Mouse (Mus musculus) lung, adult 2 months (tissue): Measurements from ENCODE around the gene Cacna1c. TPM values are rescaled to one million over a fixed set of nuclear protein-coding genes. Genes with fewer than 3 reads are reported as not detected.

ENCODE experiments used
- DNase-seq: peaks from one replicate; pipeline ENCODE4 v3.0.0; 2022
- H3K4me1 ChIP-seq: fragments of 200-500 bp; 2 replicates; pipeline ENCODE4 v1.6.1; 2011; ENCODE audit warnings: low read length; ENCODE audit not compliant: control insufficient read depth, insufficient read depth
- H3K4me3 ChIP-seq: fragments of 200-500 bp; replicated peaks from 2 replicates; pipeline ENCODE3; 2011; ENCODE audit warnings: low read depth, mild to moderate bottlenecking, control low read depth, low read length; ENCODE audit errors: extremely low read depth
- CTCF ChIP-seq: fragments of 200-500 bp; IDR thresholded peaks from 2 replicates; pipeline ENCODE4 v1.5.1; 2011; ENCODE audit warnings: mild to moderate bottlenecking, low read length, control low read depth; ENCODE audit not compliant: insufficient read depth
- POLR2A ChIP-seq: fragments of 200-500 bp; IDR thresholded peaks from 2 replicates; pipeline ENCODE4 v1.6.1; 2011; ENCODE audit warnings: low read depth, mild to moderate bottlenecking, control low read depth, low read length, borderline replicate concordance; ENCODE audit errors: extremely low read depth
- WGBS: fragments of 180-500 bp; shearing (Covaris S2); methylation state at CpG from one replicate; pipeline ENCODE4 v1.1.7; 2018; 5-methylcytosine and 5-hydroxymethylcytosine counted together
- polyA plus RNA-seq: library from polyadenylated mRNA; depleted of rRNA; stranded (reverse); fragments of >200 nt; gene quantifications from 2 replicates; pipeline ENCODE4 v1.2.3, GENCODE M21; 2012

Cacna1c gene
- polyA plus RNA-seq, 1 experiment, result 16.3 TPM

GRCm38 (mm10) chr6:118992391-118992790, 203.8 kb downstream of the Cacna1c start:
- no peak for DNase-seq

GRCm38 (mm10) chr6:118989999-118990776, 206.0 kb downstream of the Cacna1c start:
- 85% methylated on average over 9 of the region's 9 CpGs for WGBS
- no peak for TF ChIP-seq CTCF
- TF ChIP-seq POLR2A, result no peak

More at GRCm38 (mm10) chr6:118992391-118992790, 203.8 kb downstream of the Cacna1c start:
- Histone ChIP-seq H3K4me3 (no peak overlapping the region), H3K4me1 (peaks cover 3% of the 10 kb centered on the region)
- TF ChIP-seq CTCF (no peak), POLR2A (no peak)
- WGBS, result 66% methylated on average over 6 of the region's 6 CpGs

GRCm38 (mm10) chr6:118984181-118984901, 211.9 kb downstream of the Cacna1c start:
- WGBS, result 34% methylated on average over 11 of the region's 11 CpGs
- no peak for DNase-seq
- Histone ChIP-seq H3K4me3 (no peak overlapping the region), H3K4me1 (peaks cover 7% of the 10 kb centered on the region)
- no peak for TF ChIP-seq POLR2A
- no peak for TF ChIP-seq CTCF

More at GRCm38 (mm10) chr6:118989999-118990776, 206.0 kb downstream of the Cacna1c start:
- DNase-seq, result no peak
- Histone ChIP-seq H3K4me1 (peaks cover 3% of the 10 kb centered on the region), H3K4me3 (no peak overlapping the region)

- 75% methylated on average over 8 of the region's 8 CpGs for WGBS
Observed at GRCm38 (mm10) chr6:118983471-118984040, 212.7 kb downstream of the Cacna1c start.

GRCm38 (mm10) chr6:118980265-118980664, 216.0 kb downstream of the Cacna1c start:
- no peak for DNase-seq
- 64% methylated on average over 12 of the region's 12 CpGs for WGBS
- Histone ChIP-seq H3K4me1 (peaks cover 10% of the 10 kb centered on the region), H3K4me3 (no peak overlapping the region)
- TF ChIP-seq CTCF, result no peak
- TF ChIP-seq POLR2A, result no peak

More at GRCm38 (mm10) chr6:118983471-118984040, 212.7 kb downstream of the Cacna1c start:
- Histone ChIP-seq H3K4me1 (peaks cover 7% of the 10 kb centered on the region), H3K4me3 (no peak overlapping the region)
- no peak for TF ChIP-seq POLR2A
- no peak for TF ChIP-seq CTCF
- no peak for DNase-seq

GRCm38 (mm10) chr6:118977443-118978271, 218.6 kb downstream of the Cacna1c start:
- Histone ChIP-seq H3K4me3 (no peak overlapping the region), H3K4me1 (0 out of 2 replicates have a peak, but pooled peaks cover 3% of the 10 kb centered on the region)
- 36% methylated on average over 10 of the region's 10 CpGs for WGBS
- TF ChIP-seq POLR2A (no peak), CTCF (no peak)
- DNase-seq, result no peak

GRCm38 (mm10) chr6:118976617-118977016, 219.6 kb downstream of the Cacna1c start:
- no peak for TF ChIP-seq CTCF
- no peak for TF ChIP-seq POLR2A
- WGBS, result 87% methylated on average over 14 of the region's 14 CpGs
- no peak for DNase-seq
- Histone ChIP-seq H3K4me1 (0 out of 2 replicates have a peak, but pooled peaks cover 3% of the 10 kb centered on the region), H3K4me3 (no peak overlapping the region)

- no peak for DNase-seq
Observed at GRCm38 (mm10) chr6:118971844-118972531, 224.2 kb downstream of the Cacna1c start.

More at GRCm38 (mm10) chr6:118971844-118972531, 224.2 kb downstream of the Cacna1c start:
- TF ChIP-seq POLR2A, result no peak
- no peak for TF ChIP-seq CTCF
- H3K4me3 ChIP-seq, result no peak overlapping the region
- no peaks in the 10 kb centered on the region; the same call in 1 of the 2 replicates for H3K4me1 ChIP-seq
- WGBS, result 69% methylated on average over 10 of the region's 10 CpGs
